Mouse (Mus musculus): Measurements from ENCODE around the gene Trim60.

Gene Trim60

DNA sequence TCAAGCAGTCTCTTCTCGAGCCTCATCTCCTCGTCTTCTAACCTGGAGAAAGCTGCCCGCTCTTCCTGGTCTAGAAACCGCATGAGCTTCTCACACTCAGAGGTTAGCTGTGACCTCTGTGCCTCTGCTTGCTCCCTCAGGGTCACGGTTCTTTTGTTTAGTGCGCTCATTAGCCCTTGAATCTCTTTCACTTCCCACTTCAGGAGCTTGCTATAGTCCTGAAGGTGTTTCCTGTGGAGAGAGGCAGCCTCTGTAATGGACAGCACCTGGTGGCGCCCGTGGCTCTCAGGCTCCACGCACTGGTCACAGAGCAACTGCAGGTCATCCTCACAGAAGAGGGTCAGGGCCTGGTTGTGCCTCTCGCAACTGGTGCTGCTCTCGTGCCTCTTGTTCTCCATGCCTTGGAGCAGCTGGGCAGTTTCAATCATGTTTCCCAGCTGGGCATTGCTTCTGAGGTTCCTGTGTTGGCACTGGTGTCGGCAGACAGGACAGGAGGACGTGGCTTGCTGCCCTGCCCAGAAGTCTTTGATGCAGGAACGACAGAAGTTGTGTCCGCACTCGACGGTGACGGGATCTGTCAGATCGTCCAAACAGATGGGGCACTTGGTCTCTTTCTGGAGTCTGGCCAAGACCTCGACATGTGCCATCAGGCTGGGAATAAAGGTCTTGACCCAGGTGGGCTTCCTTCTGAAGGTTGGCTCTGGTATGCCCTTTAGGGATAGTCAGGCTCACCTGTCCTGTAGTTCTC, 35.1 kb downstream of the Trim60 start:
- no peak for DNase-seq

DNA sequence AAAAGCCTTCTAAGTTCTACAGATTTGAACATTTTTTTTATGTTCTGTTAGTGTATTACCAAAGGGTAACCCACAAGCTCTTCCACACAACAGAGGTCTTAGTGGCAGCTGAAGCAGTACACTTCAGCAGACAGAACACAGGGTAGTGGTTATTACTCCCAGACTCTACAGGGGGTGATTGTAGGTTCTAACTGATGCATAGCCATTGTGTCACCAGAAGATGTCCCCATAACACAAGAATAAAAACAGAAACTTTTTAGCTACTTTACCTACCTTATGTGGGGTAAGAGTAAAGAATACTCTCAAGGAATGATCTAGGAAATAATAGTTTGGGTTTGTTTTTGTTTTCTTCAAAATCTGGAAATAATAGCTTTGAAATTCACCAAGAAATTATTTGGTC, 55.5 kb downstream of the Trim60 start:
- no peak for DNase-seq

DNA sequence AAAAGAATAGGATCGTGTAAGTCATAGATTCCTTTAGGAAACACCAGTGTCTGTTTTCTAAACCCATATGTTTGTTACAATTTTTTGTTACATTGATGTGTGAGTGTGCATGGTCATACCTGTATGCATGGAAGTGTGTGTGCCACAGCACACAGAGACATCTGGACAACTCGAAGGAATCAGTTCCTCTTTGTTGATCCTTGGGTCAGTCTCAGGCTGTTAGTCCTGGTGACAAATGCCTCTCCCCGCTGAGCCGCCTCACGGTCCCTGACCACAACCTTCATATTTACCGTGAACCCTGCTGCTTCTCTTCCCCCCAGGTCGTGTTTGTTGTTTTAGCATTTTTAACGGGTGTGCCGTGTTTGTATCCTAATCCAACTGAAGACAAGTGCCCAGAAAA, 59.4 kb downstream of the Trim60 start:
- no peak for DNase-seq

DNA sequence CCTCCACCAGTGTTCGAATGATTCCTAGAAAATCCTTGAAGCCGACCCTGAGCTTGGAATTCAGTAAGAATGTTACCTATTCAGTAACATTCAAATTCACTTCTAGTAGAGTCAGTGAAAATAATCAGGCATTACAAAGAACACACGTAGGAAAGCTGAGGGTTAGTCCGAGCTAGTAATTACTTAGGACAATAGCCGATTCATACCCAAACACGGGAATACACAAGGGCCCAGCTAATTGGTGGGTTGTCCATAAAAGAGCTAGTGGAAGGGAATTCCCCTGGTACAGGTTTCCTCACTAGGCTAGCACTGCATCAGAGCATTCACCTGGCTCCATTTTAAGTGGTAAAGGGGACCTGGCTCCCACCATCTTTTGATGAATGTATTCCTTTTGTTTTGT, 66.3 kb downstream of the Trim60 start:
- DNase-seq = no peak
